Mouse (Mus musculus) testis, adult 2 months (tissue): ENCODE data around the gene Vegfa. TPM values are rescaled to one million over a fixed set of nuclear protein-coding genes. Genes with fewer than 3 reads are reported as not detected.

Experiments used
- H3K27ac ChIP-seq: fragments of 200-500 bp; 2 replicates; pipeline ENCODE4 v1.5.1; 2012; ENCODE audit warnings: low read depth, low read length; ENCODE audit not compliant: control insufficient read depth, insufficient read depth
- H3K27me3 ChIP-seq: fragments of 200-500 bp; 2 replicates; pipeline ENCODE4 v1.6.1; 2012; ENCODE audit warnings: mild to moderate bottlenecking, low read length, moderate library complexity; ENCODE audit not compliant: control insufficient read depth, insufficient read depth
- H3K36me3 ChIP-seq: fragments of 200-500 bp; 2 replicates; pipeline ENCODE4 v1.6.1; 2012; ENCODE audit warnings: mild to moderate bottlenecking, low read length; ENCODE audit not compliant: control insufficient read depth, insufficient read depth
- H3K4me1 ChIP-seq: fragments of 200-500 bp; 2 replicates; pipeline ENCODE4 v1.6.1; 2012; ENCODE audit warnings: low read length; ENCODE audit not compliant: control insufficient read depth, insufficient read depth
- H3K4me3 ChIP-seq: fragments of 200-500 bp; 2 replicates; pipeline ENCODE4 v1.5.1; 2012; ENCODE audit warnings: low read depth, mild to moderate bottlenecking, low read length, moderate library complexity, mixed read lengths; ENCODE audit not compliant: control insufficient read depth
- CTCF ChIP-seq: fragments of 200-500 bp; IDR thresholded peaks from 2 replicates; pipeline ENCODE4 v1.5.1; 2012; ENCODE audit warnings: low read depth, mild to moderate bottlenecking, inconsistent platforms, low read length, moderate library complexity; ENCODE audit not compliant: control insufficient read depth, insufficient read depth, insufficient replicate concordance
- POLR2A ChIP-seq: fragments of 200-500 bp; IDR thresholded peaks from 2 replicates; pipeline ENCODE4 v1.6.1; 2012; ENCODE audit warnings: low read depth, mild to moderate bottlenecking, inconsistent platforms, low read length, moderate library complexity; ENCODE audit not compliant: control insufficient read depth
- polyA plus RNA-seq: library from polyadenylated mRNA; depleted of rRNA; stranded (reverse); fragments of >200 nt; gene quantifications from 2 replicates; pipeline ENCODE4 v1.2.3, GENCODE M21; 2012

Gene Vegfa
- polyA plus RNA-seq, 1 experiment, result 13.2 TPM

DNA sequence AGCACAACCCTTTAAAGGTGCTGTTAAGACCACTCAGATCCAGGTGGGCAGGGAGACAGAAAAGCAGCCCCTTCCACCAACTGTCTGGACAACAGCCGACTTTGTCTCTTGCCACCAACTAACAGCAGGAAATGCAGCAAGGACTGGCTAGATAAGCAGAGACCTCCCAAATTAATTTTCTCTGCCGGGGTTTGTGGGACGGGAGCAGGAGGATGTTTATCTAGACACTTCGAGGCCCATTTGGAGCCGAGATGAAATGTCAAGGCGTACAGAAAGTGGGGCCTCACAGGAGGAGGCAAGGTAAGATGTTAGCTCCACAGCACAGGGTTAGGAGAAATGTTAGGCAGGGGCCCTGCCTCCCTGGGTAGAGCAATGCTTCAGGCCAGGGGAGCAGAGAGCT, 8.4 kb upstream of the Vegfa start:
- H3K27me3 ChIP-seq, result no peaks in the 10 kb centered on the region
- no peaks in the 10 kb centered on the region for H3K4me1 ChIP-seq
- TF ChIP-seq CTCF (no peak), POLR2A (no peak)
- no peak overlapping the region for H3K27ac ChIP-seq
- no peak overlapping the region for H3K4me3 ChIP-seq
- no peaks in the 10 kb centered on the region for H3K36me3 ChIP-seq

- Histone ChIP-seq H3K27me3 (no peaks in the 10 kb centered on the region), H3K4me1 (no peaks in the 10 kb centered on the region), H3K36me3 (no peaks in the 10 kb centered on the region), H3K4me3 (no peak overlapping the region), H3K27ac (no peak overlapping the region)
- TF ChIP-seq CTCF (no peak), POLR2A (no peak)
These were observed 6.7 kb upstream of the Vegfa start for GRCm38 (mm10) chr17:46038906-46039305.

GRCm38 (mm10) chr17:46036400-46036799, 4.2 kb upstream of the Vegfa start:
- no peaks in the 10 kb centered on the region for H3K27me3 ChIP-seq
- no peak overlapping the region for H3K27ac ChIP-seq
- peaks cover 5% of the 10 kb centered on the region for H3K4me1 ChIP-seq
- no peaks in the 10 kb centered on the region for H3K36me3 ChIP-seq
- no peak overlapping the region for H3K4me3 ChIP-seq
- TF ChIP-seq CTCF (no peak), POLR2A (no peak)

- TF ChIP-seq CTCF (no peak), POLR2A (no peak)
- no peak overlapping the region for H3K27ac ChIP-seq
- H3K27me3 ChIP-seq, result no peaks in the 10 kb centered on the region
- H3K4me1 ChIP-seq, result peaks cover 20% of the 10 kb centered on the region
- no peaks in the 10 kb centered on the region for H3K36me3 ChIP-seq
- H3K4me3 ChIP-seq, result no peak overlapping the region
These were observed 1.9 kb upstream of the Vegfa start for GRCm38 (mm10) chr17:46034110-46034509.

DNA sequence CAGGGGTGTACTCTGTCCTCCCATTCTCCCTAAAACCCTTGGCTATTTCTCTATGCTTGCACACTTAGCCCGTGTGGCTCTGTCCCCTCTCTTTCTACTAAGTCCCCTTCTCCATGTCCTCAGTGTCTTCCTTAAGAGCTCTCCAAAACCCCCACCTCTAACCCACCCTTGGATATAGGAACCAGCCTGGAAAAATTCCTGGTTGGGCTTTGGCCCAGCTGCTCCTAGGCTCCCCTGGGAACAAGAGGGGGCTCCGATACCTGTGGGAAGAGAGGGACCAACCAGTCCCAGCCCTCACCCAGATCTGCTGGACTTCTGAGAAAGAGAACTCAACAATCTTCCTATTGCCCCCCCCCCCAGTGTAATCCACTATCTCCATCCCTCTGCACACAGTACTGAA, 1.4 kb upstream of the Vegfa start:
- H3K36me3 ChIP-seq, result no peaks in the 10 kb centered on the region
- TF ChIP-seq POLR2A (no peak), CTCF (no peak)
- H3K27me3 ChIP-seq, result no peaks in the 10 kb centered on the region
- H3K4me3 ChIP-seq, result no peak overlapping the region
- peaks cover 20% of the 10 kb centered on the region for H3K4me1 ChIP-seq
- no peak overlapping the region for H3K27ac ChIP-seq

DNA sequence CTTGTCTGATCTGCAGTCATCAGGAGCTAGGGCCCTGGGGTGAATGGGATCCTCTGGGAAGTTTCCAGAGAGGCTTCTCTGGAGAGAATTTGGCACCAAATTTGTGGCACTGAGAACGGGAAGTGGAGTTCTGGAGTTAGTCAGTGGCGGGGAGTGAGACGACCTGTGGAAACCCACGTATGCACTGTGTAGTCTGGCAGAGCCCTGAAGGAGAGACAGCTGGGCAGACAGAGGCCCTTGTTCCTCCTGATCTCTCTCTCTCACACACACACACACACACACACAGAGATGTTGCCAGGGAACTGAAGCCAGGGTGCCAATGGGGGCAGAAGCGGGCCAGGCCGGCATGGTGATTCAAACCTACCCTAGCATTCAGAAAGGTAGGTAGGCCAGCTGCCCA, 953 bp upstream of the Vegfa start:
- Histone ChIP-seq H3K36me3 (no peaks in the 10 kb centered on the region), H3K27me3 (no peaks in the 10 kb centered on the region), H3K4me1 (peaks cover 20% of the 10 kb centered on the region), H3K4me3 (no peak overlapping the region), H3K27ac (no peak overlapping the region)
- TF ChIP-seq POLR2A (no peak), CTCF (no peak)

- no peak overlapping the region for H3K27ac ChIP-seq
- H3K27me3 ChIP-seq, result no peaks in the 10 kb centered on the region
- peak overlapping the region; percentile 88 for H3K4me3 ChIP-seq
- H3K36me3 ChIP-seq, result no peaks in the 10 kb centered on the region
- TF ChIP-seq CTCF, result no peak
- no peak for TF ChIP-seq POLR2A
- H3K4me1 ChIP-seq, result peaks cover 20% of the 10 kb centered on the region
These were observed 453 bp downstream of the Vegfa start for GRCm38 (mm10) chr17:46031621-46032211.
